Mouse (Mus musculus) lung, embryonic 14.5 days (tissue): ENCODE results near the gene Nr1i3. TPM values are rescaled to one million over a fixed set of nuclear protein-coding genes. Genes with fewer than 3 reads are reported as not detected.
A peak's percentile ranks its signal among the peaks of the same experiment; 100 is the strongest.

ENCODE experiments used
- ATAC-seq: fragments of 200-750 bp; cut with Nextera tagmentation; 2 replicates; pipeline ENCODE4 v1.8.0; 2017; ENCODE audit warnings: mild to moderate bottlenecking, moderate TSS enrichment, moderate library complexity; ENCODE audit not compliant: insufficient read depth
- DNase-seq: peaks from one replicate; pipeline ENCODE4 v3.0.0-alpha.2; 2015
- H3K27ac ChIP-seq: fragments of 300-500 bp; sonication (generic); 2 replicates; pipeline ENCODE4 v1.5.1; 2014; ENCODE audit warnings: low read depth, mild to moderate bottlenecking, moderate library complexity
- H3K27me3 ChIP-seq: fragments of 300-500 bp; sonication (generic); 2 replicates; pipeline ENCODE4 v1.6.1; 2014; ENCODE audit warnings: low read length, control low read depth; ENCODE audit not compliant: insufficient read depth
- H3K36me3 ChIP-seq: fragments of 300-500 bp; sonication (generic); 2 replicates; pipeline ENCODE4 v1.6.1; 2014; ENCODE audit warnings: control low read depth; ENCODE audit not compliant: insufficient read depth
- H3K4me1 ChIP-seq: fragments of 300-500 bp; sonication (generic); 2 replicates; pipeline ENCODE4 v1.6.1; 2014; ENCODE audit warnings: antibody characterized with exemption, control low read depth; ENCODE audit not compliant: insufficient read depth
- H3K4me2 ChIP-seq: fragments of 300-500 bp; sonication (generic); 2 replicates; pipeline ENCODE4 v1.6.1; 2014; ENCODE audit warnings: mild to moderate bottlenecking
- H3K4me3 ChIP-seq: fragments of 300-500 bp; sonication (generic); 2 replicates; pipeline ENCODE4 v1.5.1; 2014; ENCODE audit warnings: low read depth, low read length
- H3K9ac ChIP-seq: fragments of 300-500 bp; sonication (generic); 2 replicates; pipeline ENCODE4 v1.6.1; 2014
- H3K9me3 ChIP-seq: fragments of 300-500 bp; sonication (generic); 2 replicates; pipeline ENCODE4 v1.6.1; 2016; ENCODE audit warnings: low read depth, low read length, control low read depth
- CTCF ChIP-seq: IDR thresholded peaks from 2 replicates; pipeline ENCODE4 v1.5.1; 2016; ENCODE audit warnings: antibody characterized with exemption, low read depth
- whole genome bisulfite sequencing: fragments of 180-500 bp; shearing (Covaris S2); extraction: QIAGEN DNeasy Blood & Tissue Kit; methylation state at CpG from one replicate; pipeline ENCODE4 v1.1.7; 2014; 5-methylcytosine and 5-hydroxymethylcytosine counted together
- polyA plus RNA-seq: library from polyadenylated mRNA; unstranded; fragments of >200 nt; fragmentation: Nextera tagmentation; extraction: Ambion mirVana; gene quantifications from 2 replicates; pipeline ENCODE4 v1.2.1, GENCODE M21; 2014

The Nr1i3 gene
- polyA plus RNA-seq, 1 experiment from 2014 or later: 0.13 TPM

DNA sequence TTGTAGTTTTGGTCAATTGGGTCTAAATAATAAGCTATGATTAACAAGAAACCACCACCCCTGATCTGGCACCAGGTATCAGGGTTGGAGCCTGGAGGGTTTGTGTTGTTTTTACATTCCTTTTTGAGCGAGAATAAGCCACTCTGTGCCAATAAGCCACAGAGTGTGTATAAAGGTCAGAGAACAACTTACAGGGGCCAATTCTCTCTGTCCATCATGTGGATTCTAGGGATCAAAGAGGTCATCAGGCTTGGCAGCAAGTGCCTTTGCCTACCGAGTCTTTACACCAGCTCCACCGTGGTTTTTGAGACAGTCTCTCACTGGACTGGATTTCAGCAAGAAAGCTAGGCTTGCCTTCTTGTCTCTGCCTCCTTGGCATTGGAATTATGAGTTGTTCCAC, 916 bp upstream of the Nr1i3 start:
- no peak for ATAC-seq
- 33% methylated on average over 3 of the region's 3 CpGs for WGBS
- DNase-seq: no peak
- no peaks in the 10 kb centered on the region for H3K36me3 ChIP-seq
- H3K9me3 ChIP-seq: no peaks in the 10 kb centered on the region
- no peak overlapping the region for H3K9ac ChIP-seq
- H3K4me1 ChIP-seq: no peaks in the 10 kb centered on the region
- H3K27me3 ChIP-seq: no peaks in the 10 kb centered on the region
- no peak for TF ChIP-seq CTCF
- H3K4me3 ChIP-seq: no peak overlapping the region
- H3K4me2 ChIP-seq: no peak overlapping the region
- no peak overlapping the region for H3K27ac ChIP-seq

GRCm38 (mm10) chr1:171216241-171216955, 2.6 kb downstream of the Nr1i3 start:
- Histone ChIP-seq H3K27ac (no peak overlapping the region), H3K27me3 (no peaks in the 10 kb centered on the region), H3K4me3 (no peak overlapping the region), H3K4me2 (no peak overlapping the region), H3K9ac (no peak overlapping the region), H3K4me1 (peaks cover 5% of the 10 kb centered on the region; the same call in 1 of the 2 replicates), H3K36me3 (peaks cover 24% of the 10 kb centered on the region), H3K9me3 (no peaks in the 10 kb centered on the region)
- 87% methylated on average over 18 of the region's 18 CpGs for WGBS
- no peak for TF ChIP-seq CTCF
- DNase-seq: no peak
- no peak for ATAC-seq

- peak; percentile 94 for TF ChIP-seq CTCF
- Histone ChIP-seq H3K4me1 (peaks cover 6% of the 10 kb centered on the region; the same call in 1 of the 2 replicates), H3K9me3 (no peaks in the 10 kb centered on the region), H3K27ac (0 out of 2 replicates have a peak overlapping the region, but pooled peaks have one; percentile 12), H3K9ac (no peak overlapping the region), H3K4me3 (peak overlapping the region; percentile 61), H3K4me2 (peak overlapping the region; percentile 91), H3K36me3 (peaks cover 24% of the 10 kb centered on the region), H3K27me3 (no peaks in the 10 kb centered on the region)
- ATAC-seq: peak; percentile 6; the same call in 1 of the 2 replicates
- WGBS: 8% methylated on average over 10 of the region's 10 CpGs
- DNase-seq: peak; percentile 93
Observed at GRCm38 (mm10) chr1:171220871-171221270, 7.1 kb downstream of the Nr1i3 start.

GRCm38 (mm10) chr1:171221281-171222193, 7.8 kb downstream of the Nr1i3 start:
- H3K9me3 ChIP-seq: no peaks in the 10 kb centered on the region

DNA sequence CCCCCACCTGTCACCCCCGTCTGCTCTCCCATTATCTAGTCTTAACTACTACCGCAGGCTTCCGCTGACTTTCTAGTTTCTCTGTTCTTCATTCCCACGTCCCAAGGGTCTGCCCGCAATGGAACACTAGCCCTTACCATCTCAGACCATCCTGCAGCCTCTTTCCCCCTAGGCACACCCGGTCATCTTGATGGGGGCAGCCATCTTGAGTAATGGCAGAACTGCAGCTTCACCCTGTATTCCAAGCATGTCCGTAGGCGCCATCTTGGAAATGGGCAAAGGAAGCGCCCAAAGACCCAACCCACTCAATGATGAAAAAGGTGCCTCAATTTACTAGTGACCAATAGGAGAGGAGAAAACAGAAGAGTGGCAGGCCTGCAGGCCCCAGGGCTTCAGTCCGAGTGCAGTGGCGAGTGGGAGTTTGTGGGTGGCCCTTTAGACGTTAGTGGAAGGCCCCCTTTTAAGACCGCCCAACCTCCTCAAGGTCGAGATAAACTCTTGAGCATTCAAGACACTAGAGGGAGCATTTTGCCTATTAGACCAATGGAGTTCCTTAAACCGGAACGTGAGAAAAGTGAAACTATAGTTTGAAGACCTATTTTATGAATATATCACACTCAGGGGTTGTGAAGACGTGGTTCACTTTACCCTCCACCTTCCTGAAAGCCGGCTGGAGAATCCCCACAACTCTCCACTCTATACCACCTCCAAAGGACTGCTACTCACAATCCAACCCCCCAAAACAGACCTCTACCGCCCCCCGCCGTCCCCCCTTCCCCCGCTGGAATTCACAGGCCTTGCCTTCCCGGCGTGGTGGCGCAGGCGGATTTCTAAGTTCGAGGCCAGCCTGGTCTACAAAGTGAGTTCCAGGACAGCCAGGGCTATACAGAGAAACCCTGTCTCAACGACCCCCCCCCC, 8.7 kb downstream of the Nr1i3 start, which contains the start of gene Tomm40l:
Gene Tomm40l (minus strand): TSS at position 277 of the 918 bp plus-strand sequence.
- Histone ChIP-seq H3K36me3 (peaks cover 24% of the 10 kb centered on the region), H3K4me2 (peak within 1 kb of the TSS; percentile 91), H3K27me3 (no peaks in the 10 kb centered on the region), H3K9ac (peak within 1 kb of the TSS; percentile 59), H3K27ac (peak within 1 kb of the TSS; percentile 94), H3K9me3 (no peaks in the 10 kb centered on the region), H3K4me3 (peak within 1 kb of the TSS; percentile 61), H3K4me1 (peaks cover 6% of the 10 kb centered on the region; the same call in 1 of the 2 replicates)
- TF ChIP-seq CTCF: peak; percentile 71
- DNase-seq: peak; percentile 99
- under 1% methylated on average over 28 of the region's 28 CpGs for WGBS
- peak; percentile 99 for ATAC-seq

More at GRCm38 (mm10) chr1:171221281-171222193, 7.8 kb downstream of the Nr1i3 start:
- 0 out of 2 replicates have a peak overlapping the region, but pooled peaks have one; percentile 12 for H3K27ac ChIP-seq
- WGBS: 6% methylated on average over 22 of the region's 22 CpGs
- H3K9ac ChIP-seq: peak overlapping the region; percentile 53
- ATAC-seq (no peak), DNase-seq (no peak)
- no peaks in the 10 kb centered on the region for H3K27me3 ChIP-seq
- H3K4me1 ChIP-seq: peaks cover 6% of the 10 kb centered on the region; the same call in 1 of the 2 replicates
- peak overlapping the region; percentile 61 for H3K4me3 ChIP-seq
- H3K4me2 ChIP-seq: peak overlapping the region; percentile 91
- no peak for TF ChIP-seq CTCF
- peaks cover 24% of the 10 kb centered on the region for H3K36me3 ChIP-seq

DNA sequence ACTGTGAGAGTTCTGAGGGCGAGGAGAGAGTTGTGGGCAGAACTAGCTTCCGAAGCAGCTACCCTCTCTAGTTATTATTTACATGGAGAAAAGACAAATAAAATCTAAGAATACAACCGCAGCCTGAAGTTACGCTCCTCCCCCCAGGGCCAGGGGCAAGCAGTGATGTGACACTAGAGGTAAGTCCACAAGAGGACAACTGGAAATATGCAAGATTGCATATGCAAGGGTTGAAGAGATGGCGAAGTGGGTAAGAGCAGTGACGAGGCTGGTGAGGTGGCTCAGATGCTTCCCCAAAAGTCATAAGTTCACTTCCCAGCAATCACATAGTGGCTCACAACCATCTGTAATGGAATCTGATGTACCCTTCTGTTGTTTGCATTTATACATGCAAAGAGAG, 9.4 kb downstream of the Nr1i3 start:
- peak overlapping the region; percentile 59 for H3K9ac ChIP-seq
- H3K9me3 ChIP-seq: no peaks in the 10 kb centered on the region
- 69% methylated on average over 6 of the region's 6 CpGs for WGBS
- H3K4me1 ChIP-seq: peaks cover 6% of the 10 kb centered on the region; the same call in 1 of the 2 replicates
- peak overlapping the region; percentile 61 for H3K4me3 ChIP-seq
- peak overlapping the region; percentile 58 for H3K4me2 ChIP-seq
- TF ChIP-seq CTCF: no peak
- H3K36me3 ChIP-seq: peaks cover 23% of the 10 kb centered on the region
- peak overlapping the region; percentile 94 for H3K27ac ChIP-seq
- no peaks in the 10 kb centered on the region for H3K27me3 ChIP-seq
- ATAC-seq (no peak), DNase-seq (no peak)
